Mouse (Mus musculus) stomach, postnatal 0 days (tissue): Measurements from ENCODE around the gene Fam207a. TPM values are rescaled to one million over a fixed set of nuclear protein-coding genes. Genes with fewer than 3 reads are reported as not detected.

Experiments
- ATAC-seq: fragments of 200-750 bp; cut with Nextera tagmentation; 2 replicates; pipeline ENCODE4 v1.8.0; 2017; ENCODE audit not compliant: low FRiP score, low TSS enrichment
- DNase-seq: peaks from one replicate; pipeline ENCODE4 v3.0.0-alpha.2; 2016; ENCODE audit warnings: low spot score
- H3K27ac ChIP-seq: fragments of 300-500 bp; sonication (generic); replicated peaks from 2 replicates; pipeline ENCODE4 v1.5.1; 2014; ENCODE audit warnings: mild to moderate bottlenecking, control low read depth
- H3K27me3 ChIP-seq: fragments of 300-500 bp; sonication (generic); 2 replicates; pipeline ENCODE4 v1.6.1; 2014; ENCODE audit warnings: low read length; ENCODE audit not compliant: control insufficient read depth, insufficient read depth
- H3K36me3 ChIP-seq: fragments of 300-500 bp; sonication (generic); 2 replicates; pipeline ENCODE4 v1.6.1; 2014; ENCODE audit warnings: low read length, mixed read lengths; ENCODE audit not compliant: control insufficient read depth, insufficient read depth
- H3K4me1 ChIP-seq: fragments of 300-500 bp; sonication (generic); replicated peaks from 2 replicates; pipeline ENCODE4 v1.6.1; 2014; ENCODE audit warnings: antibody characterized with exemption; ENCODE audit not compliant: control insufficient read depth, insufficient read depth
- H3K4me2 ChIP-seq: fragments of 300-500 bp; sonication (generic); replicated peaks from 2 replicates; pipeline ENCODE4 v1.6.1; 2014; ENCODE audit warnings: low read depth, mild to moderate bottlenecking, control low read depth, moderate library complexity
- H3K4me3 ChIP-seq: fragments of 300-500 bp; sonication (generic); 2 replicates; pipeline ENCODE4 v1.5.1; 2014; ENCODE audit warnings: low read depth, low read length, control low read depth
- H3K9ac ChIP-seq: fragments of 300-500 bp; sonication (generic); 2 replicates; pipeline ENCODE4 v1.6.1; 2014; ENCODE audit warnings: mild to moderate bottlenecking, low read length, control low read depth, mixed read lengths
- H3K9me3 ChIP-seq: fragments of 300-500 bp; sonication (generic); 2 replicates; pipeline ENCODE4 v1.6.1; 2016; ENCODE audit warnings: low read length; ENCODE audit not compliant: control insufficient read depth
- CTCF ChIP-seq: IDR thresholded peaks from 2 replicates; pipeline ENCODE4 v1.5.1; 2016; ENCODE audit warnings: antibody characterized with exemption, low read depth, mild to moderate bottlenecking, moderate library complexity
- EP300 ChIP-seq: optimal IDR thresholded peaks from 2 replicates; pipeline ENCODE3; 2016; ENCODE audit warnings: antibody characterized with exemption
- WGBS: fragments of 180-500 bp; shearing (Covaris S2); extraction: QIAGEN DNeasy Blood & Tissue Kit; methylation state at CpG from one replicate; pipeline ENCODE4 v1.1.7; 2014; 5-methylcytosine and 5-hydroxymethylcytosine counted together
- polyA plus RNA-seq: library from polyadenylated mRNA; unstranded; fragments of >200 nt; fragmentation: Nextera tagmentation; extraction: Ambion mirVana; gene quantifications from 2 replicates; pipeline ENCODE4 v1.2.1, GENCODE M21; 2015

Fam207a gene
- polyA plus RNA-seq, 1 experiment from 2014 or later, result 25.2 TPM

DNA sequence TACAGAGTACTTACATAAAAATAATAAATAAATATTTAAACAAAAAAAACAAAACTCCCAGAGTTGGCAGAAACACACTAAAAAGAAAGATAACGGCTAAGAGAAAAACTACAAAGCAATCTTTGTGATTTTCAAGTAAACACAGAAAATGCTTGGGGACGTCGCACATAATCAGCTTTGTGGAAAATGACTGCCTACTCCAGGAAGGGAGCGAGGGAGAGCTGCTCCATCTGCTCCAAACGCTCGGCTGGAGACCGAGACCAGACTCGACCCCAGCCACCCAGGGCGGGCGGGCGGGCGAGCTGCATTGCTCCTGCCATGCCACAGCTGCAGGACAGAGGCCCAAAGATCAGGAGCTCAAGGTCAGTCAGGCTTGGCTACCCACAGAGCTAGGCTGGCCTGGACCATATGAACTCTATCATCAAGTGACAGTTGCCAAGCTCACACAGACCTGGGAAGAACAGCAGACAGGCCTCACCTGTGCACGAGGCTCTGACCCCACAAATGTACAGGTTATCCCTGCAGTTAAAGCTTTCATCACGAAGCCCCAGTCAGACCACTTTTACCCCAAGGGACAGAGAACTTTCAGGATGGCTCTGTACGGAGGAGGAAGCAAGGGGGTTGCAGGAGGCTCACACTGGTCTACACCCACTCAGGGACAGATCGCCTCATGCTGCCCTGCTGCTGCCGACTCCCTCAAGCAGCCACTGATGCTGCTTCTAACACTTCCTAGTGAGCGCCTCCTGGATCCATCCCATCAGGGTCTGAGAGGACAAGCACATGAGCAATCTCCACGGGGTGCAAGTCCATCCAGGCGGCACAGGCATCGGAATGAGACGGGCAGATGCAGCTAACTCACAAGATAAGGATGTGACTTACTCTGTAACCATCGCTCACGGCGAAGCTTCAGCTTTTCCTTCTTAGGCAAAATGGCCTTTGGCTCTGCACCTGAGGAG is 12.3 kb downstream of the Fam207a start:
- H3K4me1 ChIP-seq, result no peaks in the 10 kb centered on the region
- no peak overlapping the region for H3K27ac ChIP-seq
- no peak overlapping the region for H3K9ac ChIP-seq
- ATAC-seq (no peak), DNase-seq (no peak)
- H3K27me3 ChIP-seq, result no peaks in the 10 kb centered on the region
- TF ChIP-seq EP300 (no peak), CTCF (no peak)
- WGBS, result 81% methylated on average over 25 of the region's 25 CpGs
- no peak overlapping the region for H3K4me3 ChIP-seq
- no peaks in the 10 kb centered on the region for H3K9me3 ChIP-seq
- peaks cover 10% of the 10 kb centered on the region; the same call in 1 of the 2 replicates for H3K36me3 ChIP-seq
- no peak overlapping the region for H3K4me2 ChIP-seq

DNA sequence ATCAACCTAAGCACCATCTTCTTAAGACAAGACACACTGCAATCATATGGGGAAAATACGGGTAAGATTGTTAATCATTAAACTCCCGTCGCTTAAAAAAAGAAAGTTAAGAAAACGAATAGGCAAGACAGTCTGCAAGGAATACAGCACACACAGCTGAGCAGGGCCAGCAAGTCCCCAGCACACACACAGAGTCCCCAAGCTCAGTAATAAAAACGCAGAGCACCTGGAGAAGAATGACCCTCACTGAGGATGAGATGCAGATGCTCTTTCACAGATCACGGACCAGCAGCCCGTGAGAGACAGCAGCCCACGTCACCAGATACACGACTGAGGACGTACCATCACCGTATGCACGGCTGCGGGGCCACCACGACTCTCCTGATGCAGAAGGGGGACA is 14.9 kb downstream of the Fam207a start:
- ATAC-seq, result no peak
- H3K4me2 ChIP-seq, result no peak overlapping the region
- DNase-seq, result no peak
- no peaks in the 10 kb centered on the region for H3K4me1 ChIP-seq
- no peak overlapping the region for H3K4me3 ChIP-seq
- TF ChIP-seq EP300 (no peak), CTCF (no peak)
- no peaks in the 10 kb centered on the region for H3K27me3 ChIP-seq
- H3K36me3 ChIP-seq, result peaks cover 6% of the 10 kb centered on the region; the same call in 1 of the 2 replicates
- 35% methylated on average over 14 of the region's 14 CpGs for WGBS
- no peaks in the 10 kb centered on the region for H3K9me3 ChIP-seq
- no peak overlapping the region for H3K27ac ChIP-seq
- H3K9ac ChIP-seq, result no peak overlapping the region

DNA sequence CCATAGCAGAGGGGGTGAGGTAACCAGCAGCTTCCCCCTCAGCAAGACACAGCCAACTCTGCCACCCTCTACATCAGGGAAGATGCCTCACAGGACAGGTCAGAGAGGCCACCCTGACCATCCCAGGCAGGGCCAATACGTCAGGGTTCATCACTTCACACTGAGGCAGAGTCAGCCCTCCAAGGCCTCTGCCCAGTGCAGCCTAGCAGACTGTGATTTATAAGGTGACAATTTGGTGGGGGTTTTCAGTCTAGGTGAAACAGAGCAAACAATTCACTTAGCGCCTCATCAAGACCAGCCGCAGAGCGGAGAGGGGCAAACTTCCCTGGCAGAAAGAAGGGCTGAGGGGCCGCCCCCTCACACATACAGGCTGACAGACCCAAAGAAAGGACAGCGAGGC is 17.3 kb downstream of the Fam207a start:
- no peak for ATAC-seq
- 72% methylated on average over 6 of the region's 6 CpGs for WGBS
- Histone ChIP-seq H3K4me2 (no peak overlapping the region), H3K36me3 (peaks cover 6% of the 10 kb centered on the region; the same call in 1 of the 2 replicates), H3K4me3 (no peak overlapping the region), H3K27ac (no peak overlapping the region), H3K9me3 (no peaks in the 10 kb centered on the region), H3K4me1 (no peaks in the 10 kb centered on the region), H3K9ac (no peak overlapping the region), H3K27me3 (no peaks in the 10 kb centered on the region)
- DNase-seq, result no peak
- TF ChIP-seq CTCF (no peak), EP300 (no peak)

DNA sequence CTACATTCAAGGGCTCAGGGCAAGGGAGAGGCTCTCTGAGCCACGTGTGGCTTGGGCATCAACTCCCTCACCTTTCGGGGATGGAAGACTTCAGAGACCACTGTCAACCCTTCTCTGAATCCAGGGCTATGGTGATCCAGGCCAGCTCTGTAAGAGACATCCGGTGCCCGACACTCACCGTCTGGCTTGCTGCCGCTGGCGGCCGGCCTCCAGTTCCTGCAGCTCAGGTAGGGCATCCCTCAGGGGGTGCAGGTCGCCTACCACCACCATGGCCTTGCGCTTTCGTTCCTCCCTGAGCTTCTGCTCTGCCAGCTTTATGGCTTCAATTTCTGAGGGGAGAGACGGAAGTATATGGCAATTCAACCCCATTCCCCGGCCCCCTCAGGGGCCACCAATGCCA is 18.4 kb downstream of the Fam207a start:
- Histone ChIP-seq H3K27me3 (no peaks in the 10 kb centered on the region), H3K36me3 (peaks cover 6% of the 10 kb centered on the region; the same call in 1 of the 2 replicates), H3K9me3 (no peaks in the 10 kb centered on the region), H3K4me3 (no peak overlapping the region), H3K4me1 (no peaks in the 10 kb centered on the region), H3K27ac (no peak overlapping the region), H3K4me2 (no peak overlapping the region), H3K9ac (no peak overlapping the region)
- DNase-seq (no peak), ATAC-seq (no peak; the same call in 1 of the 2 replicates)
- WGBS, result 91% methylated on average over 13 of the region's 13 CpGs
- no peak for TF ChIP-seq CTCF
- no peak for TF ChIP-seq EP300

DNA sequence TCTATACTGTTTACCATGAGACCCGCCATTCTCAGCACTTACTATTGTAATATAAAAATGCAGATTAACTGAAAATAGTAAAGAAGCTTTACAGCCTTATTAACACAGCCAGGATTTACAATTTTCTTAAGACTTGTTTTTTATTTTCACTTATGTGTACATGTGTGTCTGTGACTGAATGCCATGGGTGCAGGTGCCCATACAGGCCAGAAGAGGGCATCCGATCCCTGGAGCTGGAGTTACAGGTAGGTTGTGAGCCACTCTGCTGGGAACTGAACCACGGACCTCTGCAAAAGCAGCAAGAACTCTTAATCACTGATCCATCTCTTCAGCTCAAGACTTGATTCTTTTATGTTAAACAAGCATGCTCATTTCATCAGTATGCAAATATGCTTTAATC is 22.7 kb downstream of the Fam207a start:
- no peaks in the 10 kb centered on the region for H3K9me3 ChIP-seq
- H3K4me2 ChIP-seq, result no peak overlapping the region
- no peaks in the 10 kb centered on the region for H3K27me3 ChIP-seq
- DNase-seq, result no peak
- no peak overlapping the region for H3K9ac ChIP-seq
- 94% methylated on average over 3 of the region's 3 CpGs for WGBS
- H3K4me3 ChIP-seq, result no peak overlapping the region
- H3K27ac ChIP-seq, result no peak overlapping the region
- peak; percentile 37; the same call in 1 of the 2 replicates for TF ChIP-seq CTCF
- no peak for TF ChIP-seq EP300
- H3K36me3 ChIP-seq, result peaks cover 19% of the 10 kb centered on the region
- no peaks in the 10 kb centered on the region for H3K4me1 ChIP-seq
- ATAC-seq, result no peak

DNA sequence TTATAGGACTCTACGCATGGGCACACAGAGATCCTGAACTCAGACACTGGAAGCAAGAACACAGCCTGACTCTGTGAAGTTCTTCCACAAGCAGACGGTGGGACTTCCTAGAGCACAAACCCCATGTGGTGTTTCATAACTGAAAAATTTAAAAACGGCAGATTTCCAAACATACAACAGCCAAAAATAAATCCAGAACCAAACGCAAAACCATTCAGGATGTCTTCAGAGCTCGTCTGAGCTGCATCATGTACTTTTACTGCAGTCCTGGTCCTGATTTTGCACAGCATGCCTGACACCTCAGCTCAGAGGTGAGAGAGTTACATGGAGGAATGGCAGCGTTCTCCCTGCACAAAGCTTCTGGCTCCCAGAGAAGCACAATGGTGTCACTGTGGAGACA is 24.0 kb downstream of the Fam207a start:
- no peak overlapping the region for H3K27ac ChIP-seq
- 68% methylated on average over 6 of the region's 6 CpGs for WGBS
- no peak for DNase-seq
- H3K27me3 ChIP-seq, result no peaks in the 10 kb centered on the region
- no peaks in the 10 kb centered on the region for H3K4me1 ChIP-seq
- no peak overlapping the region for H3K4me3 ChIP-seq
- no peak for ATAC-seq
- H3K4me2 ChIP-seq, result no peak overlapping the region
- no peak for TF ChIP-seq EP300
- no peak for TF ChIP-seq CTCF
- peaks cover 20% of the 10 kb centered on the region for H3K36me3 ChIP-seq
- H3K9me3 ChIP-seq, result no peaks in the 10 kb centered on the region
- no peak overlapping the region for H3K9ac ChIP-seq
